In the genomic region with DNA sequence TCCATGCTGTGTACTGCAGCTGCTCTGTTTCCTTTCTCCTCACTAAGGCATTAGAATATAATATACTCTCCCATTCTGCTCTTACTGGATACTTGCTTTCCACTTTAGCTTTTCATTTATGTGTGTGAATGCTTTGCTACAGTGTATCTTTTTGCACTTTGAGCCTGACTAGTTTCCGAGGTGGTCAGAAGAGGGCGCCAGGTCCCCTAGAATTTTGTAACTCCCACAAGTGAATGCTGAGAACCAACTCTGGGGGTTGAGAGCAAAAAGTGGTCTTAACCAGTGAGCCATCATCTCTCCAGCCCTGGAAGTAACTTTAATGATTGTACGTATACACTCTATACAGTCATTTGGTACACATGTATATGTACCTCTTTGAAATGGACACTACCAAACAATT, we compare ENCODE assay signal across 8 mouse cellular contexts. TPM values are rescaled to one million over a fixed set of nuclear protein-coding genes. Genes with fewer than 3 reads are reported as not detected.
A peak's percentile ranks its signal among the peaks of the same experiment; 100 is the strongest.
DNase-seq lines count a peak whose midpoint lies in the region; ATAC-seq and TF ChIP-seq lines count a peak whose summit lies in the region.

No protein-coding gene starts in this region.

- 0 out of 2 replicates have a peak, but pooled peaks cover 3% of the 10 kb centered on the region for H3K4me1 ChIP-seq in lung, embryonic 14.5 days (ENCODE audit: insufficient read depth)

- no peaks in the 10 kb centered on the region for H3K9me3 ChIP-seq in lung, embryonic 14.5 days (ENCODE audit: low read depth, low read length)

- H3K36me3 ChIP-seq in lung, embryonic 14.5 days (ENCODE audit: insufficient read depth), result no peaks in the 10 kb centered on the region

- H3K4me2 ChIP-seq in lung, embryonic 14.5 days, result peak overlapping the region; percentile 99

- peak; percentile 48 to 63 for DNase-seq in cerebellum, adult 18-20 months
- no peak for DNase-seq in cerebellum, adult 11 months
- peak; percentile 64 for DNase-seq in lung, embryonic 14.5 days
- DNase-seq in lung, postnatal 25 days (ENCODE audit: low spot score), result no peak
- peak; percentile 76 for DNase-seq in embryo, embryonic 10.5 days (ENCODE audit: low spot score)
- DNase-seq in naive thymus-derived CD4-positive, alpha-beta T cell, adult 2 months (ENCODE audit: low read depth), result peak; percentile 28
- DNase-seq in frontal cortex, postnatal 36 days (ENCODE audit: low spot score in 2 of 2), result no peak

- no peak for ATAC-seq in lung, embryonic 14.5 days (ENCODE audit: insufficient read depth)
- ATAC-seq in hematopoietic stem cell, adult 5-6 weeks (replicated peaks in 1 of 2; ENCODE audit: insufficient read depth in 1 of 2, low FRiP score in 2 of 2, low TSS enrichment in 1 of 2, low read depth in 1 of 2, poor library complexity in 2 of 2, severe bottlenecking in 2 of 2), result peak; percentile 39 to 42; a peak in 2 of 4 replicates

- H3K27ac ChIP-seq in lung, embryonic 14.5 days (ENCODE audit: low read depth), result no peak overlapping the region

- H3K4me3 ChIP-seq in lung, embryonic 14.5 days (ENCODE audit: low read depth, low read length), result peak overlapping the region; percentile 63; the same call in 1 of the 2 replicates

- 38% methylated on average over 3 of the region's 3 CpGs for WGBS in lung, embryonic 14.5 days

- TF ChIP-seq CTCF in lung, embryonic 14.5 days (IDR thresholded peaks at IDR 0.05; ENCODE audit: low read depth), result peak; percentile 52

- H3K27me3 ChIP-seq in lung, embryonic 14.5 days (ENCODE audit: insufficient read depth, low read length), result peaks cover 17% of the 10 kb centered on the region

- no peak overlapping the region for H3K9ac ChIP-seq in lung, embryonic 14.5 days

RNA-seq across cellular contexts. Expression of gene Lonrf2, which starts 1.6 kb away (rescaled TPM):
- polyA plus RNA-seq in lung, embryonic 14.5 days (2014; fragmentation: Nextera tagmentation; extraction: Ambion mirVana), result 0.99 and 1.0 TPM in 2 replicates
- 0.19 and 1.0 TPM in 2 replicates for total RNA-seq in hematopoietic stem cell, adult 5-6 weeks (2017)

Comparison
In these comparisons a context has a peak if more than half of its experiments do, and no peak if none do; other contexts are left out.
1. DNase-seq: peak in cerebellum, adult 18-20 months (2 of 2), lung, embryonic 14.5 days (single experiment), embryo, embryonic 10.5 days (single experiment) and naive thymus-derived CD4-positive, alpha-beta T cell, adult 2 months (single experiment); none in cerebellum, adult 11 months (single experiment), lung, postnatal 25 days (single experiment) and frontal cortex, postnatal 36 days (0 of 2).